Mouse (Mus musculus) lung, postnatal 0 days (tissue): Measurements from ENCODE around the gene Tmem209.

Experiments used
- CTCF ChIP-seq: IDR thresholded peaks from 2 replicates; pipeline ENCODE4 v1.5.1; 2016; ENCODE audit warnings: antibody characterized with exemption, mild to moderate bottlenecking
- EP300 ChIP-seq: IDR thresholded peaks from 2 replicates; pipeline ENCODE4 v1.6.1; 2016; ENCODE audit warnings: antibody characterized with exemption, mild to moderate bottlenecking, control low read depth

- no peak for TF ChIP-seq CTCF
- TF ChIP-seq EP300, result no peak
These were observed 26.7 kb downstream of the Tmem209 start for GRCm38 (mm10) chr6:30482908-30483307.
